Mouse (Mus musculus) embryonic facial prominence, embryonic 14.5 days (tissue): ENCODE measurements around the gene Cacna2d3. TPM values are rescaled to one million over a fixed set of nuclear protein-coding genes. Genes with fewer than 3 reads are reported as not detected.
A peak's percentile ranks its signal among the peaks of the same experiment; 100 is the strongest.

ENCODE experiments used
- ATAC-seq: fragments of 200-750 bp; cut with Nextera tagmentation; 2 replicates; pipeline ENCODE4 v1.8.0; 2017; ENCODE audit warnings: low read depth, moderate number of reproducible peaks, moderate TSS enrichment
- DNase-seq: peaks from one replicate; pipeline ENCODE4 v3.0.0-alpha.2; 2015; ENCODE audit warnings: low spot score
- H3K27ac ChIP-seq: fragments of 300-500 bp; sonication (generic); replicated peaks from 2 replicates; pipeline ENCODE4 v1.5.1; 2014; ENCODE audit warnings: low read depth, mild to moderate bottlenecking, low read length, moderate library complexity
- H3K27me3 ChIP-seq: fragments of 300-500 bp; sonication (generic); replicated peaks from 2 replicates; pipeline ENCODE4 v1.6.1; 2014; ENCODE audit warnings: low read length; ENCODE audit not compliant: control insufficient read depth, insufficient read depth
- H3K36me3 ChIP-seq: fragments of 300-500 bp; sonication (generic); 2 replicates; pipeline ENCODE4 v1.6.1; 2014; ENCODE audit warnings: low read length, mixed read lengths; ENCODE audit not compliant: control insufficient read depth, insufficient read depth
- H3K4me1 ChIP-seq: fragments of 300-500 bp; sonication (generic); 2 replicates; pipeline ENCODE4 v1.6.1; 2014; ENCODE audit warnings: antibody characterized with exemption, low read length; ENCODE audit not compliant: control insufficient read depth, insufficient read depth
- H3K4me2 ChIP-seq: fragments of 300-500 bp; sonication (generic); 2 replicates; pipeline ENCODE4 v1.6.1; 2014; ENCODE audit warnings: low read depth, mild to moderate bottlenecking, low read length, moderate library complexity, mixed read lengths
- H3K4me3 ChIP-seq: fragments of 300-500 bp; sonication (generic); 2 replicates; pipeline ENCODE4 v1.5.1; 2014; ENCODE audit warnings: low read depth, mild to moderate bottlenecking, low read length
- H3K9ac ChIP-seq: fragments of 300-500 bp; sonication (generic); 2 replicates; pipeline ENCODE4 v1.6.1; 2014; ENCODE audit warnings: low read depth, mild to moderate bottlenecking, low read length, moderate library complexity, mixed read lengths
- H3K9me3 ChIP-seq: fragments of 300-500 bp; sonication (generic); 2 replicates; pipeline ENCODE4 v1.6.1; 2016; ENCODE audit warnings: low read length; ENCODE audit not compliant: control insufficient read depth
- WGBS: fragments of 180-500 bp; shearing (Covaris S2); extraction: QIAGEN DNeasy Blood & Tissue Kit; methylation state at CpG from one replicate; pipeline ENCODE4 v1.1.7; 2014; 5-methylcytosine and 5-hydroxymethylcytosine counted together
- polyA plus RNA-seq: library from polyadenylated mRNA; unstranded; fragments of >200 nt; fragmentation: Nextera tagmentation; extraction: Ambion mirVana; gene quantifications from 2 replicates; pipeline ENCODE4 v1.2.1, GENCODE M21; 2014

Gene Cacna2d3
- polyA plus RNA-seq, 1 experiment from 2014 or later = 16.4 TPM

DNA sequence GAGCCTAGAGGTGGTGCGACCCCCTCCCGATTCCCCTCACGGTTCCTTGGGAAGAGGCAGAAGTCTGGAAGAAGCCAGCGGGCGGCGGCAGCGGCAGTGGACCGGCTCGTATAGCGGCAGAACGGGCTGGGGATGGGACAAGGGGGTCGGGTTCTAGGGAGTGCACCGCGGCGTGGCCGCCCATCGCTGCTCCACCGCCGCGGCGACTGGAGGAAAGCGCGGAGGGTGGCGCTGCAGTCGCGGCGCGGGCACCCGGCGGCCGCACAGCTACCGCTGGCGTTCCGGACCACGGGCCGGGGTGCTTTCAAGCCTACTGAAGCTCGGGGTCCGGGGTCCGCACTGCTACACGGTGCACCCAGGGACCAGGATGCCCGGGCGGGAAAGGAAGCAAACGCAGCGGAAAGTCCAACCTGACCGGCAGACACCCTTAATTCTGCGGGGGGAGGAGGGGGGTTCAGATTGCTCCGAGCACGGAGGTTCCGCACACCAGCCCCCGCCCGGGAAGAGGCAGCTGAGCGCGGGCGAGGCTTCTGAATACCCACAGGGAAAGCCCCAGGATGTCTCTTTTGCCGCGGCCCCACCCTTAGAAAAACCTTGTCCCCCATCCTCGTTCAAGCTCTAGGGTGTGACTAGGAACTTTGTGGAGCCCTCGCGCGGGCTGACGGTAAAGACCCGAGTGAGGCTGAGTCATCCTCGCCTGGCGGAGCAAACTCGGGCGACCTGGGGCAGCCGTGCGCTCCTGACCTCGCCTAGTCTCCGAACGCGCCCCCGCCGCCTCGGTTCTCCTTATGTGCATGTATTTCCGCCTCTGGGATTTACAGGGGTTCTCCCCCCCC is 940 bp upstream of the Cacna2d3 start:
- DNase-seq (peak; percentile 56), ATAC-seq (peak; percentile 79)
- no peaks in the 10 kb centered on the region for H3K36me3 ChIP-seq
- H3K9ac ChIP-seq = peak overlapping the region; percentile 77
- H3K27ac ChIP-seq = peak overlapping the region; percentile 80
- H3K9me3 ChIP-seq = no peaks in the 10 kb centered on the region
- peaks cover 4% of the 10 kb centered on the region; the same call in 1 of the 2 replicates for H3K4me1 ChIP-seq
- H3K4me3 ChIP-seq = peak overlapping the region; percentile 75
- WGBS = under 1% methylated on average over 50 of the region's 76 CpGs
- H3K4me2 ChIP-seq = peak overlapping the region; percentile 98
- peaks cover 65% of the 10 kb centered on the region for H3K27me3 ChIP-seq

- H3K4me2 ChIP-seq = peak overlapping the region; percentile 98
- peaks cover 63% of the 10 kb centered on the region for H3K27me3 ChIP-seq
- DNase-seq = peak; percentile 4
- H3K4me3 ChIP-seq = peak overlapping the region; percentile 75
- peaks cover 5% of the 10 kb centered on the region; the same call in 1 of the 2 replicates for H3K4me1 ChIP-seq
- no peaks in the 10 kb centered on the region for H3K36me3 ChIP-seq
- under 1% methylated on average over 11 of the region's 11 CpGs for WGBS
- ATAC-seq = no peak
- no peaks in the 10 kb centered on the region for H3K9me3 ChIP-seq
- peak overlapping the region; percentile 77 for H3K9ac ChIP-seq
- H3K27ac ChIP-seq = no peak overlapping the region; the same call in 1 of the 2 replicates
These were observed 555 bp downstream of the Cacna2d3 start for GRCm38 (mm10) chr14:29721131-29721487.

- Histone ChIP-seq H3K27me3 (peaks cover 58% of the 10 kb centered on the region), H3K27ac (no peak overlapping the region), H3K4me1 (peaks cover 5% of the 10 kb centered on the region; the same call in 1 of the 2 replicates), H3K36me3 (no peaks in the 10 kb centered on the region), H3K4me3 (peak overlapping the region; percentile 75), H3K9ac (peak overlapping the region; percentile 77), H3K9me3 (no peaks in the 10 kb centered on the region), H3K4me2 (peak overlapping the region; percentile 98)
- 3% methylated on average over 17 of the region's 17 CpGs for WGBS
- DNase-seq = peak; percentile 7
- ATAC-seq = no peak
These were observed 1.2 kb downstream of the Cacna2d3 start for GRCm38 (mm10) chr14:29720334-29720911.

- peaks cover 6% of the 10 kb centered on the region; the same call in 1 of the 2 replicates for H3K27me3 ChIP-seq
- WGBS = 86% methylated on average over 3 of the region's 3 CpGs
- no peak for ATAC-seq
- no peaks in the 10 kb centered on the region for H3K9me3 ChIP-seq
- H3K36me3 ChIP-seq = no peaks in the 10 kb centered on the region
- no peak overlapping the region for H3K9ac ChIP-seq
- H3K27ac ChIP-seq = no peak overlapping the region
- no peak overlapping the region for H3K4me2 ChIP-seq
- H3K4me1 ChIP-seq = peaks cover 2% of the 10 kb centered on the region; the same call in 1 of the 2 replicates
- H3K4me3 ChIP-seq = no peak overlapping the region
- no peak for DNase-seq
These were observed 9.0 kb downstream of the Cacna2d3 start for GRCm38 (mm10) chr14:29712621-29713020.

DNA sequence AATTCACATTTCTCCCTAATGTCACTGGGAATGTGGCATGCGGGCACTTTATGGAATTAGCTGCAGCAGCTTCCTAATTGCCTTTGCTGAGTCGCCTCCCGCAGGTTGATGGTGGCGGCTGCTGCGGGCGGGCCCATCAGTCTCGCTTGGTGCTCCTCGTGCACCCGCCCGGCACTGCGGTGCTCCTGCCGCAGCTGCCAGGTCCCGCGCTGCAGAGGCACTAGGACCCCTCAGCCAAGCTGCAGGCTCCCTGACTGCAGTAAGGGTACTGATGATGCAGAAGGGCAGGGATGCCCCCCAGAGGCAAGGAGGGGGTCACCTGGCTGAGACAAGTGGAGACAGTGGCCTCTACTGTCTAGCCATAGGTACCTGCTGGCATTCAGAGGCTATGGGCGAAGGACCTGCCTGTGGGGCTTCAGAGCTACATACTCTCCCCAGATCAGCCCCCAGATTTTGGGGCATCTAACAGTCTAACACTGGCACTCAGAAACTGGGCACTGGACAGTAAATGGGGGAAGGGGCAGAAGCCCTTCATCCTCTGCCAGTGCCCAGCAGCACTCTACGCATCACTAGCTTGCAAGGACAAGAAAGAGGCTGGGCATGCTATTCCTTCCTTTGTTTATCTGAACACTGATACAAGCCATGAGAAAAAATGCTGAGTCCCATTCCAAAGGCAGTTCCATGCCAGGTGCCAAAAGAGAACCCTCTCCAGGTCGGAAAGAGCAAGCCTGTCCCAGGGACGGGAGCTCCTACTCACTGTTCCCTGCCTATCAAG is 13.9 kb downstream of the Cacna2d3 start:
- H3K4me1 ChIP-seq = no peaks in the 10 kb centered on the region
- ATAC-seq (no peak), DNase-seq (no peak)
- H3K9ac ChIP-seq = no peak overlapping the region
- WGBS = 44% methylated on average over 18 of the region's 18 CpGs
- no peaks in the 10 kb centered on the region for H3K36me3 ChIP-seq
- 0 out of 2 replicates have a peak, but pooled peaks cover 3% of the 10 kb centered on the region for H3K27me3 ChIP-seq
- no peak overlapping the region for H3K4me2 ChIP-seq
- no peak overlapping the region for H3K4me3 ChIP-seq
- no peaks in the 10 kb centered on the region for H3K9me3 ChIP-seq
- no peak overlapping the region for H3K27ac ChIP-seq

- H3K27me3 ChIP-seq = no peaks in the 10 kb centered on the region
- H3K27ac ChIP-seq = no peak overlapping the region
- no peak overlapping the region for H3K9ac ChIP-seq
- H3K36me3 ChIP-seq = no peaks in the 10 kb centered on the region
- ATAC-seq (0 out of 2 replicates have a peak, but pooled peaks have one; percentile 26), DNase-seq (peak; percentile 3)
- WGBS = 61% methylated on average over 5 of the region's 5 CpGs
- no peak overlapping the region for H3K4me2 ChIP-seq
- H3K4me3 ChIP-seq = no peak overlapping the region
- no peaks in the 10 kb centered on the region for H3K9me3 ChIP-seq
- no peaks in the 10 kb centered on the region for H3K4me1 ChIP-seq
These were observed 18.9 kb downstream of the Cacna2d3 start for GRCm38 (mm10) chr14:29702762-29703161.

DNA sequence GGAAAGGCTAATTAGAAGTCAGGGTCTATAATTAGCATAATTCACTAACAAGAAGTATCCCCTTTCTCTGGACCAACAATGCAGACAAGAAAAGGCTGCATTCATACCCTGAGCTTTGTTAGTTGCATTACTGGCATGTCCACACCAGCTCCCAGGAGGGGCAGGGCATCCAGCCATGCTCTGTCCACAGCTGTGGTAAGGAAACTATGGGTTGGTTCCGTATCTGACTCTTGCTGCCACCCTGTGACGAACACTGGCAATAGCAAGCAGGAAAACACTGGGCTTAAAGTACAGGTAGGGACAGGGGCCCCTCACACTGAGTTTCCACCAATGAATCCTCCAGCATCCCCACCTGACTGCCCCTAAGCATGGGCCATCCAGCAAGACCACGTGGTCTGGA is 25.5 kb downstream of the Cacna2d3 start:
- Histone ChIP-seq H3K9ac (no peak overlapping the region), H3K27me3 (no peaks in the 10 kb centered on the region), H3K4me3 (no peak overlapping the region), H3K4me2 (no peak overlapping the region), H3K27ac (no peak overlapping the region), H3K9me3 (no peaks in the 10 kb centered on the region), H3K4me1 (no peaks in the 10 kb centered on the region), H3K36me3 (no peaks in the 10 kb centered on the region)
- 6% methylated on average over 3 of the region's 3 CpGs for WGBS
- DNase-seq (peak; percentile 68), ATAC-seq (no peak)

- Histone ChIP-seq H3K9ac (no peak overlapping the region), H3K27me3 (no peaks in the 10 kb centered on the region), H3K4me1 (no peaks in the 10 kb centered on the region), H3K27ac (no peak overlapping the region), H3K36me3 (no peaks in the 10 kb centered on the region), H3K9me3 (no peaks in the 10 kb centered on the region), H3K4me3 (no peak overlapping the region), H3K4me2 (no peak overlapping the region)
- WGBS = 22% methylated on average over 1 of the region's 1 CpGs
- ATAC-seq = no peak
- DNase-seq = no peak
These were observed 49.1 kb downstream of the Cacna2d3 start for GRCm38 (mm10) chr14:29672436-29673050.
